Mouse (Mus musculus): ENCODE results near the gene Bpgm.

The Bpgm gene

GRCm38 (mm10) chr6:34475974-34476794, at the start of gene Bpgm:
Gene Bpgm (plus strand): TSS chr6:34476207.
- peak; percentile 99 for DNase-seq

- DNase-seq = no peak
These were observed 37.0 kb upstream of the Bpgm start for GRCm38 (mm10) chr6:34439006-34439405.

GRCm38 (mm10) chr6:34441556-34442257, 34.3 kb upstream of the Bpgm start:
- DNase-seq = no peak

GRCm38 (mm10) chr6:34443791-34444190, 32.2 kb upstream of the Bpgm start:
- no peak for DNase-seq

GRCm38 (mm10) chr6:34447961-34448360, 28.0 kb upstream of the Bpgm start:
- DNase-seq = peak; percentile 70

GRCm38 (mm10) chr6:34448696-34449095, 27.3 kb upstream of the Bpgm start:
- no peak for DNase-seq

- DNase-seq = no peak
These were observed 22.8 kb upstream of the Bpgm start for GRCm38 (mm10) chr6:34452963-34453770.

- no peak for DNase-seq
These were observed 16.6 kb upstream of the Bpgm start for GRCm38 (mm10) chr6:34459456-34459855.

GRCm38 (mm10) chr6:34460651-34461050, 15.4 kb upstream of the Bpgm start:
- DNase-seq = no peak

- no peak for DNase-seq
These were observed 12.4 kb upstream of the Bpgm start for GRCm38 (mm10) chr6:34463582-34463981.

- no peak for DNase-seq
These were observed 4.4 kb upstream of the Bpgm start for GRCm38 (mm10) chr6:34471434-34472110.

- no peak for DNase-seq
These were observed 2.7 kb upstream of the Bpgm start for GRCm38 (mm10) chr6:34473346-34473745.

GRCm38 (mm10) chr6:34474031-34474430, 2.0 kb upstream of the Bpgm start:
- DNase-seq = no peak

GRCm38 (mm10) chr6:34475391-34475790, 616 bp upstream of the Bpgm start:
- DNase-seq = no peak

GRCm38 (mm10) chr6:34478036-34478435, 2.0 kb downstream of the Bpgm start:
- no peak for DNase-seq

GRCm38 (mm10) chr6:34478677-34479360, 2.8 kb downstream of the Bpgm start:
- no peak for DNase-seq

- DNase-seq = no peak
These were observed 3.5 kb downstream of the Bpgm start for GRCm38 (mm10) chr6:34479531-34479930.

GRCm38 (mm10) chr6:34480749-34481148, 4.7 kb downstream of the Bpgm start:
- no peak for DNase-seq

- DNase-seq = no peak
These were observed 5.3 kb downstream of the Bpgm start for GRCm38 (mm10) chr6:34481349-34481748.

GRCm38 (mm10) chr6:34482842-34483241, 6.8 kb downstream of the Bpgm start:
- DNase-seq = no peak

GRCm38 (mm10) chr6:34483390-34483789, 7.4 kb downstream of the Bpgm start:
- DNase-seq = no peak

GRCm38 (mm10) chr6:34483811-34484210, 7.8 kb downstream of the Bpgm start:
- no peak for DNase-seq
